In the genomic region with DNA sequence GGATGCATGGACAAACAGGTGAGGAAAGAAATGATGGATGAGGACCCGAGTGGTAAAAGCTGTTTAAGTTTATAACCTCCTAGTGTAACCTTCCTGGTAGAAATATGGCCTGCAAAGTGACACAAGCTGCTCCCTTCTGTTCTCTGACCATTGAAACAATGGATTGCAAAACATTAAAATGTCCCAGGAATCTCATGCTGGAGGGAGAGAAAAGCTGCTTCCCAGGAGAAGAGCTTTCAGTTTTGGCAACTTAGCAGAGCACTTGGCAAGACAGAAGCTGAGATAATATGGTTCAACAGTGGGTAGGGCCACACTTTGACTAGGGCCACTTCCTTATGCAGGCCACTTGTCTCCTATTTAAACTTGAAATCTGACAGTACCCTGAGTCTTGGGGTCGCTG, we compare ENCODE assay signal across 21 mouse cellular contexts.
A peak's percentile ranks its signal among the peaks of the same experiment; 100 is the strongest.
DNase-seq lines count a peak whose midpoint lies in the region; ATAC-seq and TF ChIP-seq lines count a peak whose summit lies in the region.
"Had no signal": no experiment of that assay in that cellular context is flagged by ENCODE, and none has a peak within 500 bp of the region (broad histone marks: within the 10 kb centered on the region; RNA-seq: fewer than 3 reads in every experiment).

No protein-coding gene starts in this region.

- WGBS in midbrain, embryonic 11.5 days, result 85% methylated on average over 2 of the region's 2 CpGs
- 87% methylated on average over 2 of the region's 2 CpGs for WGBS in midbrain, embryonic 16.5 days
- WGBS in bone marrow, adult 2 months, result 57% methylated on average over 2 of the region's 2 CpGs
- 82% methylated on average over 2 of the region's 2 CpGs for WGBS in forebrain, embryonic 13.5 days
- 52% methylated on average over 2 of the region's 2 CpGs for WGBS in liver, embryonic 12.5 days (ENCODE audit: insufficient replicate concordance)

- H3K4me1 ChIP-seq in midbrain, embryonic 11.5 days (ENCODE audit: control insufficient read depth, insufficient read depth, low read length), result no peaks in the 10 kb centered on the region
- H3K4me1 ChIP-seq in midbrain, embryonic 16.5 days (ENCODE audit: control insufficient read depth, insufficient read depth, low read length), result no peaks in the 10 kb centered on the region
- peaks cover 9% of the 10 kb centered on the region for H3K4me1 ChIP-seq in bone marrow, adult 2 months (ENCODE audit: control insufficient read depth, insufficient read depth, low read length)
- H3K4me1 ChIP-seq in forebrain, embryonic 13.5 days, result no peaks in the 10 kb centered on the region
- H3K4me1 ChIP-seq in liver, embryonic 12.5 days, result peaks cover 50% of the 10 kb centered on the region
- H3K4me1 ChIP-seq: hindbrain, embryonic 12.5 days; hindbrain, embryonic 15.5 days had no signal

- no peak for TF ChIP-seq POLR2A in bone marrow, adult 2 months (IDR thresholded peaks at IDR 0.05; ENCODE audit: borderline replicate concordance, control insufficient read depth, low read depth, low read length)

- no peaks in the 10 kb centered on the region for H3K36me3 ChIP-seq in midbrain, embryonic 11.5 days (ENCODE audit: control insufficient read depth, insufficient read depth, low read length)
- no peaks in the 10 kb centered on the region for H3K36me3 ChIP-seq in midbrain, embryonic 16.5 days (ENCODE audit: control insufficient read depth, insufficient read depth, low read length)
- H3K36me3 ChIP-seq in forebrain, embryonic 13.5 days (ENCODE audit: poor library complexity, severe bottlenecking), result no peaks in the 10 kb centered on the region
- H3K36me3 ChIP-seq in liver, embryonic 12.5 days, result no peaks in the 10 kb centered on the region
- H3K36me3 ChIP-seq: forebrain, embryonic 10.5 days; hindbrain, embryonic 12.5 days; hindbrain, embryonic 15.5 days had no signal

- no peaks in the 10 kb centered on the region for H3K9me3 ChIP-seq in midbrain, embryonic 11.5 days (ENCODE audit: control insufficient read depth, low read length)
- no peaks in the 10 kb centered on the region for H3K9me3 ChIP-seq in midbrain, embryonic 16.5 days (replicated peaks; ENCODE audit: control insufficient read depth, low read length, poor library complexity, severe bottlenecking)
- H3K9me3 ChIP-seq in forebrain, embryonic 13.5 days (replicated peaks), result no peaks in the 10 kb centered on the region
- no peaks in the 10 kb centered on the region for H3K9me3 ChIP-seq in liver, embryonic 12.5 days (replicated peaks)
- H3K9me3 ChIP-seq: forebrain, embryonic 10.5 days; hindbrain, embryonic 12.5 days; hindbrain, embryonic 15.5 days had no signal

- no peak for TF ChIP-seq CTCF in bone marrow, adult 2 months (IDR thresholded peaks at IDR 0.05; ENCODE audit: control insufficient read depth, insufficient read depth, low read length)

- no peak for ATAC-seq in midbrain, embryonic 11.5 days (ENCODE audit: low FRiP score)
- ATAC-seq in midbrain, embryonic 16.5 days, result no peak
- ATAC-seq in forebrain, embryonic 13.5 days, result no peak
- ATAC-seq in liver, embryonic 12.5 days, result no peak
- ATAC-seq: CD4-positive, CD25-positive, alpha-beta regulatory T cell, adult 4 months; forebrain, embryonic 14.5 days; forebrain, postnatal 0 days; Patski had no signal

- no peak overlapping the region for H3K4me3 ChIP-seq in midbrain, embryonic 11.5 days (ENCODE audit: low read depth, low read length)
- no peak overlapping the region for H3K4me3 ChIP-seq in midbrain, embryonic 16.5 days (ENCODE audit: low read depth, low read length)
- H3K4me3 ChIP-seq in bone marrow, adult 2 months (replicated peaks; ENCODE audit: control insufficient read depth, low read depth, low read length), result no peak overlapping the region
- no peak overlapping the region for H3K4me3 ChIP-seq in forebrain, embryonic 13.5 days
- no peak overlapping the region for H3K4me3 ChIP-seq in liver, embryonic 12.5 days
- H3K4me3 ChIP-seq: forebrain, embryonic 10.5 days; gastrocnemius, adult 2 months; hindbrain, embryonic 12.5 days; hindbrain, embryonic 15.5 days had no signal

- peaks cover 2% of the 10 kb centered on the region; the same call in 1 of the 2 replicates for H3K27me3 ChIP-seq in midbrain, embryonic 11.5 days (ENCODE audit: control insufficient read depth, insufficient read depth, low read length)
- no peaks in the 10 kb centered on the region for H3K27me3 ChIP-seq in midbrain, embryonic 16.5 days (ENCODE audit: control insufficient read depth, insufficient read depth, low read depth, low read length)
- H3K27me3 ChIP-seq in forebrain, embryonic 13.5 days, result no peaks in the 10 kb centered on the region
- no peaks in the 10 kb centered on the region for H3K27me3 ChIP-seq in liver, embryonic 12.5 days (replicated peaks)
- H3K27me3 ChIP-seq: hindbrain, embryonic 12.5 days; hindbrain, embryonic 15.5 days; Patski had no signal

- H3K4me2 ChIP-seq in midbrain, embryonic 11.5 days, result no peak overlapping the region
- no peak overlapping the region for H3K4me2 ChIP-seq in midbrain, embryonic 16.5 days (ENCODE audit: low read length)
- H3K4me2 ChIP-seq in forebrain, embryonic 13.5 days, result no peak overlapping the region
- H3K4me2 ChIP-seq in liver, embryonic 12.5 days, result no peak overlapping the region
- H3K4me2 ChIP-seq: heart, embryonic 11.5 days; hindbrain, embryonic 12.5 days; hindbrain, embryonic 15.5 days had no signal

- peak; percentile 73 for DNase-seq in midbrain, embryonic 11.5 days (ENCODE audit: low spot score, missing footprints)
- peak; percentile 46 for DNase-seq in NIH3T3 (ENCODE audit: low read depth)
- DNase-seq: adrenal gland, adult 8-10 months; adrenal gland, postnatal 25 days; cerebellum, adult 18-20 months; cerebellum, adult 9-10 months; cerebellum, postnatal 14 days; forebrain, postnatal 0 days; gastrocnemius, adult 2 months; gastrocnemius, postnatal 14 days had no signal

- H3K9ac ChIP-seq in midbrain, embryonic 11.5 days (ENCODE audit: low read length), result no peak overlapping the region
- no peak overlapping the region for H3K9ac ChIP-seq in midbrain, embryonic 16.5 days (ENCODE audit: low read depth, low read length)
- no peak overlapping the region for H3K9ac ChIP-seq in forebrain, embryonic 13.5 days
- H3K9ac ChIP-seq in liver, embryonic 12.5 days, result no peak overlapping the region
- H3K9ac ChIP-seq: forebrain, postnatal 0 days; hindbrain, embryonic 12.5 days; hindbrain, embryonic 15.5 days had no signal

- no peak overlapping the region for H3K27ac ChIP-seq in midbrain, embryonic 11.5 days (ENCODE audit: low read depth, low read length)
- H3K27ac ChIP-seq in midbrain, embryonic 16.5 days (ENCODE audit: low read length), result no peak overlapping the region
- H3K27ac ChIP-seq in bone marrow, adult 2 months (ENCODE audit: control insufficient read depth, insufficient read depth, low read depth, low read length, poor library complexity), result peak overlapping the region; percentile 74; the same call in 1 of the 2 replicates
- no peak overlapping the region for H3K27ac ChIP-seq in forebrain, embryonic 13.5 days
- no peak overlapping the region for H3K27ac ChIP-seq in liver, embryonic 12.5 days
- H3K27ac ChIP-seq: forebrain, embryonic 10.5 days; gastrocnemius, adult 2 months; hindbrain, embryonic 12.5 days; hindbrain, embryonic 15.5 days had no signal
